Mouse (Mus musculus) intestine, embryonic 15.5 days (tissue): ENCODE results near the gene Mia3. TPM values are rescaled to one million over a fixed set of nuclear protein-coding genes. Genes with fewer than 3 reads are reported as not detected.

Source experiments
- ATAC-seq: fragments of 200-750 bp; cut with Nextera tagmentation; 2 replicates; pipeline ENCODE4 v1.8.0; 2017; ENCODE audit warnings: moderate TSS enrichment, moderate library complexity
- H3K27ac ChIP-seq: fragments of 300-500 bp; sonication (generic); 2 replicates; pipeline ENCODE4 v1.5.1; 2015; ENCODE audit warnings: mild to moderate bottlenecking, inconsistent platforms
- H3K27me3 ChIP-seq: fragments of 300-500 bp; sonication (generic); replicated peaks from 2 replicates; pipeline ENCODE4 v1.6.1; 2015; ENCODE audit warnings: inconsistent platforms
- H3K36me3 ChIP-seq: fragments of 300-500 bp; sonication (generic); 2 replicates; pipeline ENCODE4 v1.6.1; 2015; ENCODE audit warnings: inconsistent platforms
- H3K4me1 ChIP-seq: fragments of 300-500 bp; sonication (generic); replicated peaks from 2 replicates; pipeline ENCODE4 v1.6.1; 2015; ENCODE audit warnings: inconsistent platforms
- H3K4me2 ChIP-seq: fragments of 300-500 bp; sonication (generic); replicated peaks from 2 replicates; pipeline ENCODE4 v1.6.1; 2015; ENCODE audit warnings: mild to moderate bottlenecking, inconsistent platforms
- H3K4me3 ChIP-seq: fragments of 300-500 bp; sonication (generic); replicated peaks from 2 replicates; pipeline ENCODE4 v1.5.1; 2015; ENCODE audit warnings: inconsistent platforms
- H3K9ac ChIP-seq: fragments of 300-500 bp; sonication (generic); 2 replicates; pipeline ENCODE4 v1.6.1; 2015; ENCODE audit warnings: inconsistent platforms
- H3K9me3 ChIP-seq: fragments of 300-500 bp; sonication (generic); 2 replicates; pipeline ENCODE4 v1.6.1; 2016; ENCODE audit warnings: inconsistent platforms
- WGBS: fragments of 180-500 bp; shearing (Covaris S2); methylation state at CpG from one replicate; pipeline ENCODE4 v1.1.7; 2015; 5-methylcytosine and 5-hydroxymethylcytosine counted together
- polyA plus RNA-seq: library from polyadenylated mRNA; unstranded; fragments of >200 nt; fragmentation: Nextera tagmentation; extraction: Ambion mirVana; gene quantifications from 2 replicates; pipeline ENCODE4 v1.2.1, GENCODE M21; 2015

Mia3 gene
- polyA plus RNA-seq, 1 experiment from 2014 or later: 79.7 TPM

DNA sequence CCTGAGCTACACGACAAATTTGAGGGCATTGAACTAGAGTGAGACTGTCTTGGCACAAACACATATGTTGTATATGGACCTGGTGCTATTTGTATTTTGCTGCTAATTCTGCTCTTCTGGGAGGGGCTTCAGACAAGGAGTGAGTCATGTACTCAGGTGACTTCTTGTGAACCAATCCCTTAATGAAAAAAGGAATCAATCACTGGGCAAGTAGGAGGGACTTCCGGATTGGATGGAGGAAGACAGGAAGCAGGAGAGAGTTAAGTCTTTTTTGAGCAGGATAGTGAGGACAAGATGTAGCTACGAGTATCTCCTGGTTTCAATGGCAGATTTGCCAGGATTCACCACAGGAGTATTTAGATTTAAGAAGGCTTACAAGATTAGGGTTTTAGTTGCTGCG is 79.8 kb downstream of the Mia3 start:
- H3K36me3 ChIP-seq: peaks cover 20% of the 10 kb centered on the region

DNA sequence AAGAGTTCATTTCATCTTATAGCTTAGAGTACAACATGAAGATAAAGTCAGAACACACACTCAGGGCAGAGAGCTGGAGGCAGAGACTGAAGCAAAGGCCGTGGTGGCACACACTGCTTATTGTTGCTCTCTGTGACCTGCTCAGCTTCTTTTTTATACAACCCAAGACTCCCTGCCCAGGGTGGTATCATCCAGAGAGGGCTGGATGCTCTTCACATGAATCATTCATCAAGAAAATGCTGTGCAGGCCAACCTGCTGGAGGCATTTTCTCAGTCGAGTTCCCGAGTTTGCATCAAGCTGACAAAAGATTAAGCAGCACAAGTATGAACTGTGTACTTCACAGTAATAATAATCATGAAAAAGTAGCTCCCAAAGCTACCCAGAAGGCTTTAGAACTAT is 81.0 kb downstream of the Mia3 start:
- WGBS: 87% methylated on average over 3 of the region's 3 CpGs

More for the DNA sequence above, 79.8 kb downstream of the Mia3 start:
- no peak for ATAC-seq
- Histone ChIP-seq H3K4me2 (no peak overlapping the region), H3K27ac (no peak overlapping the region), H3K27me3 (no peaks in the 10 kb centered on the region), H3K4me3 (no peak overlapping the region), H3K9ac (no peak overlapping the region), H3K4me1 (no peaks in the 10 kb centered on the region), H3K9me3 (no peaks in the 10 kb centered on the region)
- 89% methylated on average over 4 of the region's 4 CpGs for WGBS

More for the DNA sequence above, 81.0 kb downstream of the Mia3 start:
- no peaks in the 10 kb centered on the region for H3K27me3 ChIP-seq
- H3K9ac ChIP-seq: no peak overlapping the region
- H3K27ac ChIP-seq: no peak overlapping the region
- H3K4me3 ChIP-seq: no peak overlapping the region
- no peak overlapping the region for H3K4me2 ChIP-seq
- H3K36me3 ChIP-seq: peaks cover 27% of the 10 kb centered on the region
- H3K9me3 ChIP-seq: no peaks in the 10 kb centered on the region
- ATAC-seq: no peak
- no peaks in the 10 kb centered on the region for H3K4me1 ChIP-seq

Other genes with a start within 250 kb of the Mia3 start
- gene Disp1, start 148.0 kb downstream of the Mia3 start, polyA plus RNA-seq: 9.5 and 11.0 TPM in 2 replicates
- gene Aida, start 73.0 kb downstream of the Mia3 start, polyA plus RNA-seq: 33.5 and 42.4 TPM in 2 replicates
- gene Brox, start 72.3 kb downstream of the Mia3 start, polyA plus RNA-seq: 36.3 and 41.6 TPM in 2 replicates
- 17.9 TPM in 2 replicates for gene Taf1a, start 19.4 kb upstream of the Mia3 start, polyA plus RNA-seq
- gene Hhipl2, start 48.7 kb upstream of the Mia3 start, polyA plus RNA-seq: not detected in 2 replicates